Mouse (Mus musculus) liver, adult (tissue): Measurements from ENCODE around the gene Aamp.

Source experiments
- GATA4 ChIP-seq: IDR thresholded peaks from 2 replicates; pipeline ENCODE4 v1.6.1; 2014; ENCODE audit warnings: mild to moderate bottlenecking, low read length; ENCODE audit not compliant: insufficient replicate concordance

Aamp gene

DNA sequence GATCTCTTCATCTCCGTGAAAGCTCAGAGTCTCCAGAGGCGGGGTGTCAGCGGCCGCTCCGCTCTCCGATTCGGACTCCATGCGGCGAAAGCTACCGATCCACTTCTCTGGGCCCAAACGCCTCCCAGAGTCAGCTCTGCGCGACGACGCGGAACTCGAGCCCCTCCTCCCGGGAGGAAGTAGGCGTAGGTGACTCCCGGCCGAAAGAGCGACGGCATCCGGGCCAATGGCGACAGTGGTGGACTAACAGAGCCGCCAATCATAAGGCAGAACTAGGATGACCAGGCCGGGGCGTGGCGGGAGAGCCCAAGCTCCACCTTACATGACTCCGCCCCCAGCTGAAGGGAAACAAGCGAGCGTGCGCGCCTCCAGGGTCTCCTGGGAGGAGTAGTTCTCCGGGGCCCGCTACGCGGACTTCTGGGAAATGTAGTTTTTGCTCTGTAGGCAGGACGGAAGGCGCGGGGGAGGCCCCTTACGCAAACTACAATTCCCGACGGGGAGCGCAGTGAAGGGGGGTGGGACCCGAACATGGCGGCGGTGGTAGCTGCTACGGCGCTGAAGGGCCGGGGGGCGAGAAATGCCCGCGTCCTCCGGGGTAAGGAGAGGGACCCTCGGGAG, at the start of gene Aamp, which contains the start of gene Pnkd:
Gene Aamp (minus strand): TSS at position 196 of the 618 bp plus-strand sequence.
Gene Pnkd (plus strand): TSS at position 388 of the 618 bp plus-strand sequence.
- no peak; the same call in 1 of the 2 replicates for TF ChIP-seq GATA4

DNA sequence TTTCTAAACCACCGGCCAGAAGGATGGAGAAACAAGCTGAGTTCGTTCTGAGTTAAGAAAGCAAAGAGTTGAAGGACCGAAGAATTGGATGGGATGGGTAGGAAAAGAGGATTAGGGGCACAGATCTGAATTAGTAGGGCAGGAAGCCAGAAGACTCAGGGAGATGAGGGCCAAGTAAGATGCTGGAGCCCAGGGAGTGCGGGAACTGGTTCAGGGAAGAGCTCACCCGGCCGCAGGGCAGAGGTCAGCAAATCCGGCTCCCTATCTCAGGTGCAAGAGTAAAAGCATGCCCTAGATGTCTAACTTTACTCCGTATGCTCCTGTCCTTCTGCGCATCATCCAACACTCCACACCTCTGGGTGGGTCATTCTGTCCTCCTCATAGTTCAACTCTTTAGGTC, 48.4 kb upstream of the Aamp start:
- no peak for TF ChIP-seq GATA4

GRCm38 (mm10) chr1:74332241-74332763, 47.8 kb upstream of the Aamp start:
- TF ChIP-seq GATA4 = no peak

DNA sequence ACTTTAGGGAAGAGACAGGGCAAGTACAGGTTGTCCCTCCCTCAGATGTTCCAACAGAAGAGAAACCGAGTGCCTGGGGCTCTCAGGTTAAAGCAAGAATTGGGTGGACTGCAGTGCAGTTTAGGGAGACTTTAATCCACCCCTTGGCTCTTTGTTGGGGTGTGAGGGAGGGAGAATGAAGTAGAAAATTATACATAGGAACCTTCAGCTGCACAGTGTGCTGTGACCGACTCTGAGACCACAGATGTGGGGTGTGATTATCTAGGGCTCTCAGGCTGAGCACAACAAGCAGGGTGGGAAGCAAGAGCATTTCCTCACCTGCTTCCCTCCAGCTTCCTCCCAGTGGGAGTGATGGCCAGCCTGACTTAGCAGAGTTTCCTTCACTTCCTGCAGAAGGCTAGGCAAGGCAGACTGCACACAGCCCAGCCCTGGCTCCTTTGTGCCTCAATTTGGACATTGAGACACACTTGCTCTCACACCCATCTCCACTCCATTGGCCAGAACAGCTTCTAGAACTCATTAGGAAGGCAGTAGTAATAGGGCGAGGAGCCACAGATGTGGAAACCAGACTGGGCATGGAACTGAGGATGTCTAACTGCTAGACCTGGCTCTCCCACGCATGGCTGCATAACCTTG, 46.6 kb upstream of the Aamp start:
- TF ChIP-seq GATA4 = no peak

DNA sequence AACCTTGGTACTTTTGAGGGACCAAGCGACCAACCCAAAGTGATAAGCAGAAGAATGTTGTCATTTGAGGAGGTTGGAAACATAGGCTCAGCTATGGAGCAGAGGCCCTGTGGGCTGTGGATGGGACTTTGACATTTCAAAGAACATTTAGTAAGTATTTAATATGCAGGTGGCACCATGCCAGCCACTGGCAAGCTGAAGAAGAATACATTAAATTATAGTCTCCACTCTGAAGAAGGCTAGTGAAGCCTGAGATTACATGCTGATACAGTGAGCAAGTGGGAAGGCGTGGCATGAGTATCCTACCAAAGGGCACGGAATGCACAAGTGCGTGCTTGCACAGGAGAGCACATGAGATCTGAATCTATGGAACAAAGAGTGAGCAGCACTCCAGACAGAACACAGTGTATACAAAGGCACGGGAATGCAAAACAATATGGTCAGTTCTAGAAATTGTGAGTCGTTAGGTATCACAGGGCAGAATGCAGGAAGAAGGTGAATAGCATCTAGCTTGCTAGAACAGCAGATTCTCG, 45.4 kb upstream of the Aamp start:
- no peak for TF ChIP-seq GATA4

GRCm38 (mm10) chr1:74321396-74321795, 36.9 kb upstream of the Aamp start:
- TF ChIP-seq GATA4 = no peak

DNA sequence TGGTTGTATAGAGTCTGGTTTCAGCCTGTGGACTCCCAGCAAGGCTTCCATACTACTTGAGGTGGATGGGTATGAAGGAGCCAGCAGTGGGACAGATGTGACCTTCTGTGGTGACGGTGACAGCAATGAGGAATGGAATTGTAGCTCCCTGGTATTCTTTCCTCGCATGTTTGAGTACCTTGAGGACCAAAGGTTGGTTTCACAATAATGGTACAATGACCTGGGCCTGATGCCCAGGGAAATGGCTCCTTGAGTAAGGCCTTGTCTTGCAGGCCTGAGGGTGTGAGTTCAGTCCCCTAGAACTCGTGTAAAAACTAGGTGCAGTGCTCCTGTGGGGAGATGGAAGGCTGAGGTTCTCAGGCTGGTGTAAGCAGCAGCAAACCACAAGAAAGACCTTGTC, 34.2 kb upstream of the Aamp start:
- no peak for TF ChIP-seq GATA4

- TF ChIP-seq GATA4 = no peak
Observed at GRCm38 (mm10) chr1:74316114-74316827, 31.7 kb upstream of the Aamp start.

DNA sequence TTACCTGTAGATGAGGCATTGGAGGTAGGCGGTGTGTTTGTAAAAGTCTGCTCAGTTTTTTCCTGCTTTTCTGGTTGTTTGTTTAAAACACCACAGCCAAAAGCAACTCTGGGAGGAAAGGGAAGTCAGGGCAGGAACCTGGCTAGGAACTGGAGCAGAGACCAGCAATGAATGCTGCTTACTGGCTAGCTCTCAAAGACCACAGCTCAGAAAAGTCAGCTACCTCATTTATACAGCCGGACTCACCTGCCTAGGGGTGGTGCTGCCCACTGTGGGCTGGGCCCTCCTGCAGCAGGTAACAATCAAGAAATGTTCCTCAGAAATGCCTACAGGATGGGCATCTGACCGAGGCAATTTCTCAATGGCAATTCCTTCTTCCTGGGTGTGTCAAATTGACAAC, 30.3 kb upstream of the Aamp start:
- TF ChIP-seq GATA4 = no peak

DNA sequence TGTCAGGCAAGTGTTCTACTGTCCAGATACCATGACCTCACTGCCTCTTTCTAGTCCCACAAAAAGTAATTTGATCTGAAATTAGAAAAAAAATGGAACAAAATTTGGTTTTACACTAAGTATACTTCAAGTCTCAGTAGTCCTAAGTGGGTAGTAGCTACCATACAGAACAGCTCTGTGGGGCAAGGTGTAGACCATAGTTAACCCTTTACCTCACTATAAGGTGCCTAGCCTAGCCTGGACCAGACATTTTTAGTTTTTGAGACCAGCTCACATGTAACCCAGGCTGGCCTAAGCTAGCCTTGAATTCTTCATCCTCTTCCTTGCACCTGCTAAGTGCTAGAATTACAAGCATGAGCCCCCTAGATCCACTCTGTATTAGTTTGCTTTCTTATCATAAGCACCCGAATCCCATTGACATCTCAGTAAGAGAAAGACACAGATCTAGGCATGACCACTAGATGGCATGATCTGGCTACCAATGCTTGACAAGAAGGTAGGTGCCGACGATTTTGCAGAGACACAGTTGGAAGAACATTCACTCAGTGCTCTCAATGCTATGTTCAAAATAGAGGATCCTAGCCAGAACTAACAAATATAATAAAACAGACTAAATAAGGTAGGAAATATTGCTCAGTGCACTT, 28.6 kb upstream of the Aamp start:
- TF ChIP-seq GATA4 = no peak

- peak; percentile 70 for TF ChIP-seq GATA4
Observed at GRCm38 (mm10) chr1:74309767-74310166, 25.2 kb upstream of the Aamp start.

DNA sequence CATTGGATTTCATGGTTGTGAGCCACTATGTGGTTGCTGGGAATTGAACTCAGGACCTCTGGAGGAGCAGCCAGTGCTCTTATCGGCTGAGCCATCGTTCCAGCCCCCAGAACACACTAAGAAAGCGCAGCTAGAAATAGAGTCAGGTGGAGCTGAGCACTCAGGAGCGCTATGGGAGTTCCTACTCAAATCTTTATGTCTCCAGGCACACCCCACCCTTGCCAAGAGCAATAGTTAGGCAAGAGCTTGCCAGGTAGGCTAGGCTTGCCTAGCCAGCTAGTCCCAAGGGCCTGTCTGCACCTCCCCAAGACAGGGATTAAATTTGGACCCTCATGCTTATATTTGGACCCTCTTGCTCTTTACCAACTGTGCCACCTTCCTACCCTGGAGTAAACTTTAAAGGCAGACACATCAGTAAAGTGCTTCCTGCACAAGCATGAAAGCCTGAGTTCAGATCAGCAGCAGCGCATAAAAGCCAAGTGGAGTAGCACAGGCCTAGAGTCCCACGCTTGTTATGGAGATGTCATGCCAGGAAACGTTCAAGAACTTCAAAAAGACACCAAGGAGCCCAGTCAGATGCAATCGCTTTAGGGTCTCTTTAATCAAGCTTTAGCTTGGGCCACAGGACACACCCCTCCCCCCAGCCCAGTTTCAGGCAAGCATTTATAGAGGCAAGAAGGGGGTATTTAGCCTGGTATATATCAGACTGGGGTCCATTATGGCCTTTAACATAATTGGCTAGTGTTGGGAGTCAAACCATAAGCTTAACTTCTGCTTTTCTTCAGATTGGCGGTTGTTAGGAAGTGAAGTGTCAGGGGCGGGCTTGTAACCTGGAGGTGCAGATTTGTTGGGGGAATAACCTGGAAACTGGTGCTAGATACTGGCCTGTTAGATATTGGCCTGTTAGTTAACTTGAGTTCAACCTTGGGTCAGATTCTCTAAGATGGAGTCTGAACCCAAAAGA, 23.7 kb upstream of the Aamp start:
- no peak for TF ChIP-seq GATA4

DNA sequence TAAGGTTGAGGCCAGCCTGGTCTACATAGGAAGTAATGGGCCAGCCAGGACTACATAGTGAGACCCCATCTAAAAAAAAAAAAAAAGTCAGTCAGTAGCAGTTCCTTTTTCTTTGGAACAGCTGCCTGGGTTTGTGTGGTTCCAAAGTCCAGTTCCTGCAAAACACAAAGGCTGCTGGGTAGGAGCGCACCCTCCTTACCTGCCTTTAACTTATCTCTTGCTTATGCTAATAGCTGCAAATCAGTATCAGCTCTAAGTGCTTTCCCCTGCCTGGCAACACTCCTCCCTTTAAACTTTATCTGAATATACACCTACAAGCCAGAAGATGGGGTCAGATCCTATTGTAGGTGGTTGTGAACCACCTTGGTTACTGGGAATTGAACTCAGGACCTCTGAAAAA, 22.6 kb upstream of the Aamp start:
- TF ChIP-seq GATA4 = no peak

DNA sequence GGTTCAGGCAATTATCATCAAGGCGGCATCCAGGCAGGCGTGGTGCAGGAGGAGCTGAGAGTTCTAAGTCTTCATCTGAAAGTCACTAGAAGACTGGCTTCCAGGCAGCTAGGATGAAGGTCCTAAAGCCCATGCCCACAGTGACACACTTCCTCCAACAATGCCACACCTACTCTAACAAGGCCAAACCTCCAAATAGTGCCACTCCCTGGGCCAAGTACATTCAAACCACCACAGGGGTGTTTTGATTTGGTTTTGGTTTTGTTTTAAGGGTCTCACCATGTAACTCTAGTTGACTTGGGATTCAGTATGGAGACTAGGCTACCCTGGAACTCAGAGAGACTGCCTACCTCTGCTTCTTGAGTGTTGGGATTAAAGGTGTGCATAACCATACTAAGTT, 21.0 kb upstream of the Aamp start, which contains the start of gene Tmbim1:
Gene Tmbim1 (minus strand): TSS at position 101 of the 400 bp plus-strand sequence.
- no peak for TF ChIP-seq GATA4
